Mouse (Mus musculus) megakaryocyte, embryonic 14.5 days (primary cell): ENCODE measurements around the gene Odf2. TPM values are rescaled to one million over a fixed set of nuclear protein-coding genes. Genes with fewer than 3 reads are reported as not detected.
"Not testable (repeated sequence)": the region's sequence is repeated elsewhere in the genome, so short reads cannot be mapped to it uniquely, and the experiment has no call there.

Experiments used
- H3K27me3 ChIP-seq: replicated peaks from 2 replicates; pipeline ENCODE3; 2012; ENCODE audit warnings: inconsistent platforms
- H3K36me3 ChIP-seq: replicated peaks from 2 replicates; pipeline ENCODE3; 2012; ENCODE audit warnings: low read length, inconsistent platforms, mixed read lengths
- H3K4me1 ChIP-seq: 2 replicates; pipeline ENCODE4 v1.6.1; 2012; ENCODE audit warnings: inconsistent platforms
- H3K4me3 ChIP-seq: replicated peaks from 2 replicates; pipeline ENCODE3; 2012; ENCODE audit warnings: moderate library complexity, mild to moderate bottlenecking, inconsistent platforms
- H3K9me3 ChIP-seq: 2 replicates; pipeline ENCODE4 v1.6.1; 2012; ENCODE audit warnings: inconsistent platforms
- FLI1 ChIP-seq: IDR thresholded peaks from 2 replicates; pipeline ENCODE4 v1.6.1; 2012; ENCODE audit warnings: low read length, inconsistent platforms, mixed read lengths
- GATA1 ChIP-seq: IDR thresholded peaks from 3 replicates; pipeline ENCODE4 v1.6.1; 2012; ENCODE audit warnings: mixed read lengths, low read length, inconsistent platforms, borderline replicate concordance
- polyA plus RNA-seq: library from polyadenylated mRNA; stranded (reverse); fragments of >175 nt; gene quantifications from 2 replicates; pipeline ENCODE4 v1.2.3, GENCODE M21; 2012; ENCODE audit warnings: low replicate concordance; ENCODE audit not compliant: insufficient read depth

The Odf2 gene
- polyA plus RNA-seq, 1 experiment: 19.1 TPM

DNA sequence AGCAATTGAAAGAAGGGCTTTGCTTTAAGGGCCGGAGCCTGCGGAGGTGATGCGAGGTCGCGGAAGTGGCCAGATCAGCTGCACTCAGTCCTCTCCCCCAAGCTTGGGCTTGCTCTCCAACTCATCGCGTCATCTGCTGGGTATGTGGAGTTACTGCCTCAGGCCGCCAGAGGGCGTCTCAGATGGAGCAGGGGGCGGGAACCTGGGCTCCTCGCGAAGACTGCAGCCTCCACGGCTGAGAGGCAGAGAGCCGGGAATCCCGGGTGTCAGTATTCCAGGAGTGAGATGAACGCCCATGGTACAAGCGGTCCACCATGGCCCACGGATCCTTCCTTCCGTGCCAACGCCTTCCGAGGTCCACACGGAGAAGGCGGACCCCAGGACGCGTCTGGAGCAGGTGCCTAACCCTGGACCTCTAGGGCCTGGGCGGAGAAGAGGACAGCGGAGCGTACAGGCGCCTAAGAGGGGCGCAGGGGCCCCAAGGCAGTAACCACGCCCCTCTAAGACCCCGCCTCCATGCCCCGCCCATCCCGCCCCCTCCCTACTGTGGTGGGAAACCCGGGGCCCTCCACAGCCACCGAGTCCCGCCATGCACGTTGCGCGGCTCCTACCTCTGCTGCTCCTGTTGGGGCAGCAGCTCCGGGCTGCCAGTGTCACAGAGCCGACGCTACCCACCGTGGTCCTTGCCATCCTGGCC, 19.9 kb upstream of the Odf2 start, which contains the start of gene Cercam:
Gene Cercam, plus strand, starts transcription at position 216 of the 697 bp plus-strand sequence.
- peaks cover 34% of the 10 kb centered on the region for H3K36me3 ChIP-seq
- peaks cover 72% of the 10 kb centered on the region for H3K4me1 ChIP-seq
- no peaks in the 10 kb centered on the region for H3K9me3 ChIP-seq
- peak within 1 kb of the TSS; percentile 98 for H3K4me3 ChIP-seq
- TF ChIP-seq GATA1: no peak
- no peak for TF ChIP-seq FLI1
- no peaks in the 10 kb centered on the region for H3K27me3 ChIP-seq

DNA sequence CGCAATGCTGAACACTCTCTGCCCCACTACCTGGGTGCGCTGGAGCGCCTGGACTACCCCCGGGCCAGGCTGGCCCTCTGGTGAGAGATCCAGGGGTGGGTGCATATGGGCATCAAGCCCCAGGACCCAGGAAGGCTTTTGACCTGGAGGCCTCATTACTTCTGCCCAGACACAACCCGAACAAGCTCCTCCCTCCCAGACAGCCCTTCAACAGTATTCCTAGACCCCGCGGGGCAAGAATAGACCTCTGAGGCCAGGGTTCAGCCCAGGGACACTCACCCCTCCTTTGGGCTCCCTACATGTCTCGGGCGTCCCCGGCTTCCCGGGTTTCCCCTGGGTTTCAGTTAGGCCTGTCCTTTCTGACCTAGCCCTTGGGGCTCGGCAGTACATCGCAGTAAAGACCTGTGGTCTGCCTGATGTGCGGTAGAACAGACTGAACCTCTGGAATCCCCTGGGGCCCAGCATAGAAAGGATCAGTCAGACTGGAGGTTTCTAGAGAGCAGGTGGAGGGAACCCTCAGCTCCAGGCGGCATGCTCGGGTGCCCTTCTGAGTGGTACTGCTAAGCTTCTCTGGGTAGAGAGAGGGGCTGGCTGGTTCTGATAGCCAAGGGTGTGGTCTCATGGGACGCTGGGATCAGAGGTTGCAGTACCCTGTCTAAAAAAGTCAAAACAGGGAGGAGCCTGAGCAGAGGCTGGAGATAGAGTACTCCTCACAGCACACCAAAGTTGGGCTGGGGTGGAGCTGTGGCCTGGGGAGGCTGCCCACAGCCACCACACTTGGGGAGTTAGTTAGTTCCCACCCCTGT, 19.2 kb upstream of the Odf2 start:
- H3K4me3 ChIP-seq: peak overlapping the region; percentile 98
- peaks cover 65% of the 10 kb centered on the region for H3K4me1 ChIP-seq
- TF ChIP-seq FLI1: no peak
- TF ChIP-seq GATA1: no peak

DNA sequence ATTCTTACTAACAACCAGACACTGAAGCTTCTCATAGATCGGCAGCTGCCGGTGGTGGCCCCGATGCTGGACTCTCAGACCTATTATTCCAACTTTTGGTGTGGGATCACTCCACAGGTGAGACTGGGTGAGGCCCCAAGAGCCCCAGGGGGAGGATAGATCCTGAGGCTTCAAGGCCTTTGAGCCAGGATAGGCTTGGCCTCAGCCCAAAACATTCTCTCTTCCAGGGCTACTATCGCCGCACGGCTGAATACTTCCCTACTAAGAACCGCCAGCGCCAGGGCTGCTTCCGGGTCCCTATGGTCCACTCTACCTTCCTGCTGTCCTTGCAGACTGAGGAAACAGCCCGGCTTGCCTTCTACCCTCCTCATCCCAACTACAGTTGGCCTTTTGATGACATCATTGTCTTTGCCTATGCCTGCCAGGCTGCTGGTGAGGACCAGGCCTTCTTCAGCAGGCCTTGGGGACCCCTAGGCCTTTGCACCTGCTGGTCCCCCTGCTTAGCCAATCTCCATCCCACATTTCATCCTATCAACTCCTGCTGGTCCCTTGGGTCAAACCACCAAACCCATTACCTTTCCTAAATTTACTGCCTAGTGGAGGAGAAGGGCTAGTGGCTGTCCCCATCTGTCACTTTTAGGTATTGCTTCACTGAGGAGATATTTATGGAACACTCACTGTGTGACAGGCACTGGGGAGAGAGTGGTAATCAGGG, 16.3 kb upstream of the Odf2 start:
- Histone ChIP-seq H3K36me3 (peaks cover 65% of the 10 kb centered on the region), H3K4me1 (peaks cover 47% of the 10 kb centered on the region), H3K27me3 (no peaks in the 10 kb centered on the region), H3K9me3 (no peaks in the 10 kb centered on the region), H3K4me3 (no peak overlapping the region)
- no peak for TF ChIP-seq FLI1
- no peak for TF ChIP-seq GATA1

More for the DNA sequence above, 19.2 kb upstream of the Odf2 start:
- no peaks in the 10 kb centered on the region for H3K9me3 ChIP-seq
- peaks cover 41% of the 10 kb centered on the region for H3K36me3 ChIP-seq
- no peaks in the 10 kb centered on the region for H3K27me3 ChIP-seq

DNA sequence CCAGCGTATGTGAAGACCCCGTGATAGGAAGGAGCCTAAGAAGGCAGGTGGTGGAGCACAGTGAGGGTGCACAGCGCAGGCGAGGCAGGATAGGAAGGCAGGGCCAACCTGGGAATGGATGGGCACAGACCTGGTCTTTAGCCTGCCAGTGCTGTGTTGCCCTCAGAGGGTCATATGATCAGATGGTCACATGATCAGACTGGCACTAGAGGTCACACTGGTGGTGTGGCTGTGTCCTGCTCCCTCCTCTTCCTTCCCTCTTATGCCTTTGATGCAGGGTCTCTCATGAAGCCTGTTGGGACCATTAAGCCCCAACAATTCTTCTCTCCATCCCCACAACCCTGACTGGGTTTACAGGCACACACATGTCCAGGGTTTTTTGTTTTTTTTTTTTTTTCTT, 15.2 kb upstream of the Odf2 start:
- Histone ChIP-seq H3K36me3 (peaks cover 74% of the 10 kb centered on the region), H3K27me3 (no peaks in the 10 kb centered on the region), H3K9me3 (no peaks in the 10 kb centered on the region), H3K4me1 (peaks cover 40% of the 10 kb centered on the region), H3K4me3 (peak overlapping the region; percentile 70)
- TF ChIP-seq GATA1 (no peak), FLI1 (no peak)

DNA sequence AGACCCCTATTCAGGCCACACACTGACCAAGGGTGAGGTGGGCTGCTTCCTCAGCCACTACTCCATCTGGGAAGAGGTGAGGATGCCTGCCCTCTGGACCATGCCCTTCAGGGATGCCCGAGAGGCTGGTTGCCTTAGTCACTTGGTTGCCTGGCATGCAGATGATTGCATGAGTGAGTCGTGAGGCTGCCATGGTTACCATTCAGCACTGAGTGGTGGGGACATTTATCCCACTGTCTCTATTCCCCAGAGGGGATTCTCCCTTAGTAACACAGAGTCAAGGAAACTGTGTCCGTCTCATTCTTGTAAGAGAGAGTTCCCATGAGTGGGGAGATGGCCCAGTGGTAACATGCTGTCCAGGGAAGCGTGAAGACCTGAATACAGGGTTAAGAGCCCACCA, 11.0 kb upstream of the Odf2 start:
- TF ChIP-seq FLI1: no peak
- no peak for TF ChIP-seq GATA1
- Histone ChIP-seq H3K4me3 (no peak overlapping the region), H3K36me3 (peaks cover 86% of the 10 kb centered on the region), H3K9me3 (peaks cover 9% of the 10 kb centered on the region), H3K27me3 (no peaks in the 10 kb centered on the region), H3K4me1 (peaks cover 30% of the 10 kb centered on the region)

DNA sequence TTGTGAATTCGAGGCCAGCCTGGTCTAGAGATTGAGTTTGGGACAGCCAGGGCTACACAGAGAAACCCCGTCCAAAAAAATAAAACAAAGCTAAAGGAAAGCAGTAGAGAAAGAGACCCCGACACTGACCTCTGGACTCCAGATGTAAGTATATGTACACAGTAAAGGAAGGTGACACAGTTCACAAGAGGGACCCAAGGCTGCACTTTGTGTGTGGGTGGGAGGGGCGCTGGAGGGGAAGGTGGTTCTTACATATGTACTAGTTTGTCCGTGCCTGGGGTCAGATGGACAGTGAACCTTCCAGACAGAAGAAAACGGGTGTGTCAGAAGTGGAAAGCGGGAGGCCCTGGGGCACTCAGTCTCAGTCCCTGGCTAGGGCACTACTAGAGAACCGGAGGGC, 9.8 kb upstream of the Odf2 start:
- H3K36me3 ChIP-seq: peaks cover 84% of the 10 kb centered on the region

DNA sequence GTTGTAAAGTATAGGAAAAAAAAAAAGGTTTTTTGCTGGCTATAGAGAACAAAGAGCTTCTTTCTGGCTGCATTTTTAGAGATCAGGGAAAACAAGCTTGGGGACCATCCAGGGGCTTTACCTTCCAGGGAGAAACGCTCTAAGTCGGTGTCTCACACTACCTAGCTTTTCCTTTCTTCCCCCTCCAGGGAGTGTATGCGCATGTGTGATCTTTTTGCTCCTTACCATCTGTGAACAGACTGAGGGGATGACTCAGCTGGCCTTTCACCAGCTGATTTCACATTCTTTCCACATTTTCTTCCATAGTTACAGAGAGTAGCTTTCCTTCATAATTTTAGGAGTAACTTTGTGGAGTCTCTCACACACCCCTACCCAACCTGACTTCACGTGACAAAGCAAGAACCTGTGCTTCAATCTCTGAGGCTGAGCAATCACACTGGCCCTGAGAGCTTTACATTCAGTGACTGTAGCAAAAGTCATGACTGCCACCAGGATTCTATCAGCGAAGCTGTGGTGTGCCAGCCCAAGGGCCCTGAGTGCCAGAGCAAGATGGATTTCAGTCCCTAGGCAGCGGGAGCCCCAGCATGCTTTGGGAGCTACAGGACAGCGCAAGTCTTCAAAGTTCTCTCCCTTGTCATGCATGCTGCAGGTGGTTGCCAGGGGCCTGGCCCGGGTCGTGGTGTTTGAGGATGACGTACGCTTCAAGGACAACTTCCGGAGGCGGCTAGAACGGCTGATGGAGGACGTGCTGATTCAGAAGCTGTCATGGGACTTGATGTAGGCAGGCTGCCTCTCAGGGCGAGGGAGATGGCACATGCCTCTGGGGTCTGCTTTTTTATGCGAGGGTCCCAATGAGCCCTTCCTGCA, 8.8 kb upstream of the Odf2 start:
- H3K4me1 ChIP-seq: peaks cover 24% of the 10 kb centered on the region
- peaks cover 75% of the 10 kb centered on the region for H3K36me3 ChIP-seq
- no peak overlapping the region for H3K4me3 ChIP-seq
- TF ChIP-seq GATA1: no peak
- no peak for TF ChIP-seq FLI1
- H3K27me3 ChIP-seq: no peaks in the 10 kb centered on the region
- peaks cover 9% of the 10 kb centered on the region for H3K9me3 ChIP-seq

More for the DNA sequence above, 9.8 kb upstream of the Odf2 start:
- Histone ChIP-seq H3K4me3 (no peak overlapping the region), H3K9me3 (peaks cover 9% of the 10 kb centered on the region), H3K4me1 (peaks cover 24% of the 10 kb centered on the region), H3K27me3 (no peaks in the 10 kb centered on the region)
- no peak for TF ChIP-seq FLI1
- no peak for TF ChIP-seq GATA1

DNA sequence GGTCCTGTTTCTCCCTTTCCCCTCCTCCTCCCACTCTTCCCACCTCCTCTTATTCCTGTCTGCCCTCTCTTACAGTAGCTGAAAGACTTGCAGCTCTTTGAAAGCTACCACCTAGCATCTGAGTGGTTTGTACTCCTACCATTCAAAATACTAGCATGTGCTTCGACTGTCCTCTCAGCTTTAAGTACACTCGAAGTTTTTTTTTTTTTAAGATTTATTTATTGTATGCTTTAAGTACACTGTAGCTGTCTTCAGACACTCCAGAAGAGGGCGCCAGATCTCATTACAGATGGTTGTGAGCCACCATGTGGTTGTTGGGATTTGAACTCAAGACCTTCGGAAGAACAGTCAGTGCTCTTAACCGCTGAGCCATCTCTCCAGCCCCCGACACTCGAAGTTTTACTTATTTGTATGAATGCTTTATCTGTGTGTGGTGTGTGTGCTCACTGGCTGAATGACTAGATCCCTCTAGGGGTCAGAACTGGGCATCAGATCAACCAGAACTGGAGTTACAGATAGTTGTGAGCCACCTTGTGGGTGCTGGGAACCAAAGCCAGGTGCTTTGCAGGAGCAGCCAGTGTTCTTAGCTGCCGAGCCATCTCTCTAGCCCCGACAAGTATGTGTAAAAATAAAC, 2.2 kb upstream of the Odf2 start:
- not testable (repeated sequence) for H3K9me3 ChIP-seq, H3K4me3 ChIP-seq, H3K27me3 ChIP-seq
- H3K36me3 ChIP-seq: peaks cover 28% of the 10 kb centered on the region
- peaks cover 42% of the 10 kb centered on the region for H3K4me1 ChIP-seq
